Mouse (Mus musculus) liver, embryonic 14.5 days (tissue): ENCODE measurements around the gene Ccdc152.

Experiments
- CTCF ChIP-seq: IDR thresholded peaks from 2 replicates; pipeline ENCODE4 v1.5.1; 2016; ENCODE audit warnings: antibody characterized with exemption, low read depth, control low read depth
- EP300 ChIP-seq: IDR thresholded peaks from 2 replicates; pipeline ENCODE4 v1.6.1; 2016; ENCODE audit warnings: antibody characterized with exemption, low read depth

DNA sequence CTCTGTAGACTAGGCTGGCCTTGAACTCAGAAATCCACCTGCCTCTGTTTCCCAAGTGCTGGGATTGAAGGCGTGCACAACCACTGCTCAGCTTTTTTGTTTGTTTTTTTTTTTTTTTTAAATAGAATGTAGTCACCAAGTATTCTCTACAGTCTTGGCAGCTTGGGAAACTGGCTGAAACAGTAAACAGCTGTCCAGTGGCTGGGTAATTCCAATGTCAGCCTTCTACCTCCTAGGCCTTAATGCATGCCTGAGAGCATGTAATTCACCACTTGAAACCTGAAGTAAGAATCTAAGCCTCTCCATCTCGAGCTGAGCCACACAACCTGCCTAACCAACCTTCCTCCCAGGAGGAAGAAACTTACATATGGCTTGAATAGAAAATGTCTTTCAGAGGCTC lies 13.3 kb upstream of the Ccdc152 start:
- no peak for TF ChIP-seq CTCF
- no peak for TF ChIP-seq EP300
